Mouse (Mus musculus) embryonic fibroblast, embryonic 13.5 days (primary cell): ENCODE data around the gene Ndufaf2. TPM values are rescaled to one million over a fixed set of nuclear protein-coding genes. Genes with fewer than 3 reads are reported as not detected.

Source experiments
- H3K27ac ChIP-seq: 2 replicates; pipeline ENCODE4 v1.5.1; 2012; ENCODE audit warnings: low read length, control low read depth, inconsistent platforms; ENCODE audit not compliant: insufficient read depth
- H3K4me1 ChIP-seq: 2 replicates; pipeline ENCODE4 v1.6.1; 2011; ENCODE audit warnings: low read length; ENCODE audit not compliant: control insufficient read depth, insufficient read depth
- H3K4me3 ChIP-seq: 2 replicates; pipeline ENCODE4 v1.5.1; 2011; ENCODE audit warnings: mild to moderate bottlenecking, control low read depth, low read length; ENCODE audit not compliant: insufficient read depth
- CTCF ChIP-seq: IDR thresholded peaks from 2 replicates; pipeline ENCODE4 v1.5.1; 2011; ENCODE audit warnings: mild to moderate bottlenecking, control low read depth, low read length, moderate library complexity, borderline replicate concordance; ENCODE audit not compliant: insufficient read depth
- POLR2A ChIP-seq: IDR thresholded peaks from 2 replicates; pipeline ENCODE4 v1.6.1; 2011; ENCODE audit warnings: low read depth, mild to moderate bottlenecking, control low read depth, low read length, moderate library complexity
- polyA plus RNA-seq: library from polyadenylated mRNA; stranded (reverse); fragments of >200 nt; gene quantifications from 2 replicates; pipeline ENCODE4 v1.2.4, GENCODE M21; 2011; ENCODE audit warnings: low read depth; ENCODE audit not compliant: missing spikeins, insufficient read length

Gene Ndufaf2
- polyA plus RNA-seq, 1 experiment, result 52.6 TPM

DNA sequence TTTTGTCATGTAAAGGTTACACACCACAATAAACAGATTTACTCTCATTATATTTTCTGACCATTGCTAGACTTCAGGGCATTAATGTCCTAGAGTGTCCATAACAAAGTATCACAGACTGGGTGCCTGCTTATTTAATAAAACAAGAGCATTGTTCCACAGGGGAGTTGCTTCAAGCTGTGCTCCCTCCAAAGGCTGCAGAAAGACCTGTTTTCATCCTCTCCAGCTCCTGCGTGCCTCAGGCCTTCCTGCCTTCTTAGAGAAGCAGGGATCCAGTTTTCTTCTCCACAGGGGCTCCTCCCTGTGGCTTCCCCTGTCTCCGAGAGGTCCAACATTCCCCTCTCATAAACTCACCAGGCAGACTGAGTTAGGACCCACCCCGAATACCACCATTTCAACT is 202.2 kb downstream of the Ndufaf2 start:
- Histone ChIP-seq H3K4me3 (no peak overlapping the region), H3K27ac (no peak overlapping the region), H3K4me1 (peaks cover 2% of the 10 kb centered on the region; the same call in 1 of the 2 replicates)
- TF ChIP-seq CTCF (no peak), POLR2A (no peak)

DNA sequence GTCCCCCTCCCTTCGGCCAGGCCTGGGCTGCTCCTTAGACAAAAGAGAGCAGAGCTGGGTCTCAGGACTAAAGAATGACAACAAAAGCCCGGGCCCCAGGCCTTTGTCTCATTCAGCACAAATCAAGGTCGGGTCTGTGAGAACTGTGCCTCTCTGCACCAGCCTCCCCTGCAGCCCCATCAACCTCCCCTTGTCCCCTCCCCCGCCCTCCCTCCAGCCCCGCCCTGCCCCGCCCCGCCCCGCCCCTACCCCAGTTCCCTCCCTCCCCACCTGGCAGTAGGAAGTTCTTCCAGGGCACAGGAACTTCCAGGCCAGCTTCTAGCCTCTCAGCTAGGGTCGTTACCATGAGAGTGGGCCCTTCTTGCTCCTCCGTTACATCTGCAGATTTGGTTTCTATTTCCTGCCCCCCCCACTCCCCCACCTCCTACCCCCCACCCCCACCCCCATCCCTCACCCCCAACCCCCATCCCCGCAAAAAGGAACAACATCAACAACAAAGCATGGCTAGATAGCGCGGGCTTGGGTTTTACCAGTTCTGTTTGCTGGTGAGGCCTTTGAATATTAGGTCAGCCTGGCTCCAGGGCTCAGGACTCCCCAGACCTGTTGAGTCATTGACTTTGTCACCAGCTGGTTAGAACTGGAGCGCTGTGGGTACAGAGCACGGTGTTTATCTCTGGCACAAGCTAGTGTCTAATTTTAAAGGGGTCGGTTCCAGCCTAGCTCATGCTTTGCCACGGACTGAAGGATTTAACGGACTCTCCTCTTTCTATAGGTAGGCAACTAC is 202.9 kb downstream of the Ndufaf2 start:
- Histone ChIP-seq H3K4me1 (peaks cover 2% of the 10 kb centered on the region; the same call in 1 of the 2 replicates), H3K4me3 (no peak overlapping the region), H3K27ac (no peak overlapping the region)
- TF ChIP-seq CTCF (no peak), POLR2A (no peak)

DNA sequence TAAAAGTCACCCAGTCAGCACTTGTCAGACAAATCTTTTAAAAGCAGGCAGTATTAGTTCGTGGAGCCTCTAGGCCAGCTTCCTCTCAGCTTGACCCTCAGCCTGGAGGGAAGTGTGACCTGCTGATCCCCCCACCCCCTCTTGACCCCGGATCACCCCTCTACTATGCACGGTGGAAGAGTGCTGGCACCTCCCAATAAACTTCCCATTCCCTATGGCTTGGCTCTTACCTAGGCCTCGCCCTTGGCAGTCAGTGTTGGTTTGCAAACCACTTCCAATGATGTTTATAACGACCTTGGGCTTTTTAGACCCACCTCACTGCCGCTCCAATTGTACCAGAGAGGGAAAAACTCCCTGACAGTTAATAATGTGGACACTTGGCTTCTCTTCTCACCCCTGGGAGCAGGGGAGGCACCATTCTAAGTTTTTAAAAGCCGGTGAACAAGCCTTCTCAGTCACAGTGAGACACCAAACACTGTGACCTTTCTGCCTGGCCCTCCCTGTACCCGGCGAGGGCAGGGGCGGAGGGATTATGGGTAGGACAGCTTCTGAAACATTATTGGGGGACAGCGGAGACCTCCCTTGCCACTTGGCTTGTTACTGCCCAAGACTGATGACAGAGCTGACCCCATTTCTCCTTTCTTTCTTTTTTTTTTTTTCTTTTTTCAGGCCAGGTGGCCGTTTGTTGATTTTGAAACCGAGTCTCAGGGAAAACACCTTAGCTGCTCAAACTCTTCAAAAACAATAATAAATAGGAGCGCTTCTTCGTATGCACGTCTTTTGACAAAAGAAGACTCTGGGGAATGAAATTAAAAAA is 203.8 kb downstream of the Ndufaf2 start:
- peaks cover 2% of the 10 kb centered on the region; the same call in 1 of the 2 replicates for H3K4me1 ChIP-seq
- TF ChIP-seq CTCF, result no peak
- TF ChIP-seq POLR2A, result no peak
- no peak overlapping the region for H3K27ac ChIP-seq

GRCm38 (mm10) chr13:107954100-107954444 is 204.4 kb downstream of the Ndufaf2 start:
- no peak overlapping the region for H3K4me3 ChIP-seq
- TF ChIP-seq CTCF (no peak), POLR2A (no peak)
- peaks cover 2% of the 10 kb centered on the region; the same call in 1 of the 2 replicates for H3K4me1 ChIP-seq
- H3K27ac ChIP-seq, result no peak overlapping the region

More for the DNA sequence above, 203.8 kb downstream of the Ndufaf2 start:
- H3K4me3 ChIP-seq, result no peak overlapping the region

Other genes starting within 250 kb of the Ndufaf2 start
- gene Smim15, start 114.2 kb downstream of the Ndufaf2 start, polyA plus RNA-seq, result 109 and 139 TPM in 2 replicates
- gene Ercc8, start 108 bp upstream of the Ndufaf2 start, polyA plus RNA-seq, result 5.5 and 8.4 TPM in 2 replicates
- 1.2 and 1.5 TPM in 2 replicates for gene Elovl7, start 55.8 kb upstream of the Ndufaf2 start, polyA plus RNA-seq
- gene Depdc1b, start 157.7 kb upstream of the Ndufaf2 start, polyA plus RNA-seq, result 2.5 and 3.5 TPM in 2 replicates